Mouse (Mus musculus) spleen, adult 10 weeks (tissue): ENCODE measurements around the gene Arf1. TPM values are rescaled to one million over a fixed set of nuclear protein-coding genes. Genes with fewer than 3 reads are reported as not detected.

Experiments
- polyA plus RNA-seq: library from polyadenylated mRNA; stranded (reverse); fragments of 350-450 nt; fragmentation: Illumina TruSeq; extraction: RNeasy Lipid Tissue Mini Kit (QIAGEN cat#74804); gene quantifications from one replicate; pipeline ENCODE4 v1.2.3, GENCODE M21; 2015; ENCODE audit warnings: low replicate concordance; ENCODE audit not compliant: insufficient read depth

Gene Arf1
- 241 TPM for polyA plus RNA-seq

GRCm38 (mm10) chr11:59228122-59228953 lies at the start of gene Arf1:
TSS of gene Arf1 (minus strand) at chr11:59228270.

DNA sequence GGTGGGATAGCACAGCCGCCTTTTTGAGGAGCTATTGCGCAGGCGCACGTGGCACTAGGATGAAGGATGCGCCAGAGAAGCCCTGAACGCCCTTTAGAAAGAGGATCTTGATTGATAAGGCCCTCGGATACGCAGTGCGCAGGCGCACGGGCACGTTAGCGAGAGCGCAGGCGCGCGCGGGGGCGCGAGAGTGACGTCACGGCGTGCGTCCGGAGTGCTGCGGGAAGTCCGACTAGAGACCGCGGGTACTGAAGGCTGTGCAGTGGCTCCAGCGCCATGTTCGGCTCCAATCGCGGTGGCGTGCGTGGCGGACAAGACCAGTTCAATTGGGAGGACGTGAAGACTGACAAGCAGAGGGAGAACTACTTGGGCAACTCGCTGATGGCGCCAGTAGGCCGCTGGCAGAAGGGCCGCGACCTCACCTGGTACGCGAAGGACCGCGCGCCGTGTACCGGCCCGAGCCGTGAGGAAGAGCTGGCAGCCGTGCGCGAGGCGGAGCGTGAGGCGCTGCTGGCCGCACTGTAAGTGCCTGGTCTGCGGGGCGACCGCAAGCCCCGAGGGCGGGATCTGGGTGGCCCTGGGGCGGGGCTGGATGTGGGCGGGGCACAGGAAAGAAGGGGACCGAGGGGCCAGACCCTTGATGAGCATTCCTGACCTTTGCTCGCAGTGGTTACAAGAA lies 19.8 kb downstream of the Arf1 start, which contains the start of gene 2310033P09Rik:
Gene 2310033P09Rik (plus strand): TSS at position 169 of the 679 bp plus-strand sequence.

DNA sequence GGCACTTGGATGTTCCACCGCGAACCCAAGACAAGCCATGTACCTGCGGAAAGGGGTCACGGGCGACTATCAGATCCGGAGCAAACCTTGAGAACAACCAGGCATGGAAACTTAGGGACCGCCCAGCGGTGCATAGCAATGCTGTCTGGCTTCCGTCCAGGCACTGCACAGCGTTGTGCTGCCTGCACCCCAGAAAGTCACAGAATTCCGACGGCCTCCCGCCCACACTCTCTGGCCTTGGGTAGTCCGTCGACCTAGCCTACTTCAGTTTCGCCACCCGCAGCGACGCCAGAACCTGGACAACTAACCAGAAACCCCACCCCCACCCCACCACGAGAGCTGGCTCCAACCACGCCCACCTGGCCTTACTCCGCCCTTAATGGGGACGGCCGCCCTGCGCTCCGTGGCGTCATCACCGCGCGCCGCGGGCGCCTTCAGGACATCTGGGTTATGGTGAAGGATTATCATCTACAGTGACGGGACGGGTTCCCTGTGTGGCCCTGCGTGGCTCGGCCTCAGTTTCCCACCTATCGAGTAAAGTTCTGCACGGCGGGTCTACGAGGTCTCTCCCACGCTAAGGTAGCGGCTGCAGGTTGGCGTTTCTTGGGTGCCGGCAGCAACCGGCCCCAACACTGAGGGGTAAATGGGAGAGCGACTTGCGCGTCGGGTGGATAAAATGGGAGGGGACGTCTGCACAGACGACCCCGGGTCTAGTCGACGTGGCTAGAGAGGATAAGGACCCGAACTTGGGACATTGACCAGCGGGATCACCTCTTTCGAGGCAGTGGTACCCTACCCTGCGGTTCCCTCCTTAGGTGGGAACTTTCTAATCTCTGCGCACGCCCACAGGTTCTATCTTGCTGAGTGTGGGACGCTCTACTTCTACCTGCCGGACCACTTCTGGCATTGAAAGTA lies 25.7 kb downstream of the Arf1 start, which contains the start of gene Mrpl55:
Gene Mrpl55 (plus strand): TSS at position 406 of the 915 bp plus-strand sequence.

GRCm38 (mm10) chr11:59192059-59192386 lies 36.0 kb downstream of the Arf1 start, which contains the start of gene Guk1:
TSS of gene Guk1 (minus strand) at chr11:59192212.

DNA sequence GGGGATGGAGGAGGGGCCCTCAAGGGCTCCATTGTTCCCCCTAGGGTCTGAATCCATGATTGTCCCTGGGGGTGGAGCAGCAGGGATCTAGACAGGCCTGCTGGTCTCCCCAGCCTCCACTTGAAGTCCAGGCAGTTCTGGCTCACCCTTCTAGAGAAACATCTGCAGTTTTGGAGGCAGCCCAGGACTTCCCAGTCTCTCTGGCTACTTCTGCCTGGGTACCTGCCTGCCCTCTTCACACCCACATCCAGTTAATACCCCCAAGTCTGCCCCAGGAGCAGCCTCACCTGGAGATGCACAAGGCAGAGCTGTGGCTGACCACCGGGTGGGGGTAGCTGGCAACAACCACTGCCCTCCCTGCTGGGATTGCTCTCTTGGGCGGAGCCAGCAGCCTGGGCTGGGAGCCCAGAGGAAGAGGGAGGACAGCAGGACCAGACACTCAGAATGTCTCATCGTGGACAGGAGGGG lies 45.2 kb downstream of the Arf1 start, which contains the start of gene Gjc2:
Gene Gjc2 (minus strand): TSS at position 350 of the 468 bp plus-strand sequence.

DNA sequence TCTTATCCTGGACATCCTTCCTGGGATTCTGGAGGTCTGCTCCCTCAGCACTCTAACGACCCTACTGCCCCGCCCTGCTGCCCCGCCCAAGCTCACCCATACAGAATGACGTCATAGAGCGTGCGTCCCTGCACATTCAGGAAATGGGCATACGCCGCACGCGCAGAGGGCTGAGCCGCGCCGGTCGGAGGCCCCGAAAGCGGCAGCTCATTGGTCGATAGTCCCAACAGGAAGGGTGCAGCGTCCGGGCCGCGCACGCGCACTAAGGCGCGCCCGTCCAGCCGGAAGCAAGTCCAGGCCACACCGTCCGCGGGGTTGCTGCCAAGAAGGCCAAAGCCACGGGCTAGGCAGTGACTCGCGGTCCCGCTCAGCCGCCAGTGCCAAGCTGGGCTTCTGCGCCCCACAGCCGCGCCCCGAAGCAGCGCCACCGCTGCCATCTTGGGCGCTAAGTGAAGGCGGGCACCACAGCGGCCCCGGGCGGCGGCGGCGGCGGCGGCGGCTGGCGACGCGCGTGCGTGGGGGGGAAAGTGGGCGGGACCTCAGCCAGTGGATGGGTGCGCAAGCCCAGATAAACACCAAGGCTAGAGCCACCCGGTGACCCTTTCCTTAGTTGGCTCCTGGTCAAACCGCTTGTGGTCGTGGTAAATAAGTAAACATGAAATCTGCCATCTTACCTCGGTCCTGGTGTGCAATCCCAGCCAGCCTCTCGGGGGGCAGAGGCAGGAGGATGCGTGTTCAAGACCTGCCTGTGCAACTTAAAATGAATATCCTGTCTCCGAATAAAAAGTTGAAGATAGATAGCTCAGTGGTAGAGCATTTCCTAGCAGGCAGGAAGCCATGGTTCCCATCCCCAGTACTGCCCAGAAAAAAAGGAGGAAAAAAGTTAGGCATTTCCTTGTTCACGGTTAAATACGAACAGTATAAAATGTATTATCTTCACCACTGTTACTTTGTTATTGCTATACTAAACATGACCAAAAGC lies 64.5 kb downstream of the Arf1 start, which contains the start of gene Iba57:
Gene Iba57 (minus strand): TSS at position 485 of the 982 bp plus-strand sequence.

Other genes with a start within 250 kb of the Arf1 start
- gene Obscn, start 91.9 kb downstream of the Arf1 start, polyA plus RNA-seq: 0.64 TPM
- 4.6 TPM for gene Iba57, start 64.5 kb downstream of the Arf1 start, polyA plus RNA-seq
- gene Gjc2, start 45.1 kb downstream of the Arf1 start, polyA plus RNA-seq: 0.69 TPM
- 24.6 TPM for gene Guk1, start 36.1 kb downstream of the Arf1 start, polyA plus RNA-seq
- 8.7 TPM for gene Mrpl55, start 25.8 kb downstream of the Arf1 start, polyA plus RNA-seq
- gene 2310033P09Rik, start 19.9 kb downstream of the Arf1 start, polyA plus RNA-seq: 15.9 TPM
- not detected for gene Wnt3a, start 62.5 kb upstream of the Arf1 start, polyA plus RNA-seq
- gene Wnt9a, start 78.7 kb upstream of the Arf1 start, polyA plus RNA-seq: 0.19 TPM
- gene Prss38, start 147.4 kb upstream of the Arf1 start, polyA plus RNA-seq: not detected
- gene Jmjd4, start 221.8 kb upstream of the Arf1 start, polyA plus RNA-seq: 12.7 TPM
- 13.3 TPM for gene Snap47, start 222.9 kb upstream of the Arf1 start, polyA plus RNA-seq
- 5.3 TPM for gene Zfp867, start 244.2 kb upstream of the Arf1 start, polyA plus RNA-seq